Mouse (Mus musculus): ENCODE data around the gene Naa10.

GRCm38 (mm10) chrX:73877014-73877413 is 44.7 kb downstream of the Naa10 start:
- TF ChIP-seq CTCF (IDR thresholded peaks at IDR 0.05) (no peak), POLR2A (IDR thresholded peaks at IDR 0.05; ENCODE audit: insufficient read depth, low read depth, low read length) (no peak), EP300 (IDR thresholded peaks at IDR 0.05; ENCODE audit: insufficient read depth, low read depth, low read length) (no peak)
